ENCODE assay signal across 8 mouse cellular contexts in genomic region chr10:61146119-61146806, GRCm38 (mm10). TPM values are rescaled to one million over a fixed set of nuclear protein-coding genes. Genes with fewer than 3 reads are reported as not detected.
DNase-seq lines count a peak whose midpoint lies in the region.

No protein-coding gene starts in this region.

- H3K9me3 ChIP-seq in hindbrain, embryonic 10.5 days, result no peaks in the 10 kb centered on the region

- no peaks in the 10 kb centered on the region for H3K27me3 ChIP-seq in hindbrain, embryonic 10.5 days (ENCODE audit: insufficient read depth, poor library complexity, severe bottlenecking)

- peak overlapping the region; percentile 96 for H3K4me3 ChIP-seq in hindbrain, embryonic 10.5 days

- under 1% methylated on average over 53 of the region's 53 CpGs for WGBS in hindbrain, embryonic 10.5 days

- H3K36me3 ChIP-seq in hindbrain, embryonic 10.5 days, result 0 out of 2 replicates have a peak, but pooled peaks cover 2% of the 10 kb centered on the region

- DNase-seq in MN1 (ENCODE audit: low spot score), result peak; percentile 67
- peak; percentile 44 for DNase-seq in cerebellum, adult 8-10 months
- DNase-seq in forelimb bud, embryonic 11.5 days (ENCODE audit: low read depth, low spot score), result peak; percentile 35
- DNase-seq in hindbrain, embryonic 10.5 days (ENCODE audit: low spot score), result peak; percentile 73
- peak; percentile 30 to 34 for DNase-seq in layer of hippocampus, postnatal 25 days (ENCODE audit: extremely low spot score in 1 of 2, low spot score in 1 of 2)
- peak; percentile 54 for DNase-seq in lung, postnatal 36 days
- DNase-seq in retina, postnatal 1 day, result peak; percentile 85
- peak; percentile 74 to 83 for DNase-seq in thymus, postnatal 36 days

- H3K27ac ChIP-seq in hindbrain, embryonic 10.5 days, result peak overlapping the region; percentile 94

- peaks cover 30% of the 10 kb centered on the region for H3K4me1 ChIP-seq in hindbrain, embryonic 10.5 days (replicated peaks)

RNA-seq across cellular contexts. Expression of gene Sgpl1, which starts 1.2 kb away (rescaled TPM):
- polyA plus RNA-seq in hindbrain, embryonic 10.5 days (2016; fragmentation: Nextera tagmentation; extraction: Ambion mirVana), result 64.8 and 73.0 TPM in 2 replicates
- 10 to 100 TPM; 18.0 to 22.1 TPM for total RNA-seq in layer of hippocampus, postnatal 25 days (2021)

RNA-seq across cellular contexts. Expression of gene Tbata, which starts 25.5 kb away (rescaled TPM):
- polyA plus RNA-seq in hindbrain, embryonic 10.5 days (2016; fragmentation: Nextera tagmentation; extraction: Ambion mirVana), result 0.16 and 0.25 TPM in 2 replicates
- total RNA-seq in layer of hippocampus, postnatal 25 days (2021), result 10 to 100 TPM in 1 of 2 experiments, 1 to 10 TPM in 1; 9.6 to 16.1 TPM

RNA-seq across cellular contexts. Expression of gene Pcbd1, which starts 57.1 kb away (rescaled TPM):
- polyA plus RNA-seq in hindbrain, embryonic 10.5 days (2016; fragmentation: Nextera tagmentation; extraction: Ambion mirVana), result 23.5 and 26.3 TPM in 2 replicates
- 10 to 100 TPM in 1 of 2 experiments, 1 to 10 TPM in 1; 9.3 to 15.6 TPM for total RNA-seq in layer of hippocampus, postnatal 25 days (2021)

Comparison
In these comparisons a context has a peak if more than half of its experiments do, and no peak if none do; other contexts are left out.
1. Peak in every context shown above with its lines: DNase-seq, H3K4me3 ChIP-seq and H3K27ac ChIP-seq.
2. DNase-seq: peak in every context shown above with its lines; median percentile 85 in retina, postnatal 1 day; 78 in thymus, postnatal 36 days; 73 in hindbrain, embryonic 10.5 days; 67 in MN1; 54 in lung, postnatal 36 days; 44 in cerebellum, adult 8-10 months; 35 in forelimb bud, embryonic 11.5 days; 32 in layer of hippocampus, postnatal 25 days.